Mouse (Mus musculus) midbrain, embryonic 15.5 days (tissue): ENCODE measurements around the gene Ap3d1. TPM values are rescaled to one million over a fixed set of nuclear protein-coding genes. Genes with fewer than 3 reads are reported as not detected.

ENCODE experiments used
- ATAC-seq: fragments of 200-750 bp; cut with Nextera tagmentation; replicated peaks from 2 replicates; pipeline ENCODE4 v1.8.0; 2017; ENCODE audit warnings: moderate TSS enrichment
- H3K27ac ChIP-seq: fragments of 300-500 bp; sonication (generic); 2 replicates; pipeline ENCODE4 v1.5.1; 2015; ENCODE audit warnings: mild to moderate bottlenecking, inconsistent platforms
- H3K27me3 ChIP-seq: fragments of 300-500 bp; sonication (generic); replicated peaks from 2 replicates; pipeline ENCODE4 v1.6.1; 2015; ENCODE audit warnings: inconsistent platforms
- H3K36me3 ChIP-seq: fragments of 300-500 bp; sonication (generic); replicated peaks from 2 replicates; pipeline ENCODE4 v1.6.1; 2015; ENCODE audit warnings: inconsistent platforms
- H3K4me1 ChIP-seq: fragments of 300-500 bp; sonication (generic); 2 replicates; pipeline ENCODE4 v1.6.1; 2015; ENCODE audit warnings: inconsistent platforms
- H3K4me2 ChIP-seq: fragments of 300-500 bp; sonication (generic); 2 replicates; pipeline ENCODE4 v1.6.1; 2015; ENCODE audit warnings: inconsistent platforms, mild to moderate bottlenecking, moderate library complexity
- H3K4me3 ChIP-seq: fragments of 300-500 bp; sonication (generic); 2 replicates; pipeline ENCODE4 v1.5.1; 2015; ENCODE audit warnings: mild to moderate bottlenecking, inconsistent platforms
- H3K9ac ChIP-seq: fragments of 300-500 bp; sonication (generic); 2 replicates; pipeline ENCODE4 v1.6.1; 2015; ENCODE audit warnings: mild to moderate bottlenecking, inconsistent platforms
- H3K9me3 ChIP-seq: fragments of 300-500 bp; sonication (generic); 2 replicates; pipeline ENCODE4 v1.6.1; 2016; ENCODE audit warnings: inconsistent platforms
- WGBS: fragments of 180-500 bp; shearing (Covaris S2); methylation state at CpG from one replicate; pipeline ENCODE4 v1.1.7; 2015; ENCODE audit warnings: mixed read lengths; 5-methylcytosine and 5-hydroxymethylcytosine counted together
- polyA plus RNA-seq: library from polyadenylated mRNA; unstranded; fragments of >200 nt; fragmentation: Nextera tagmentation; extraction: Ambion mirVana; gene quantifications from 2 replicates; pipeline ENCODE4 v1.2.1, GENCODE M21; 2015

The Ap3d1 gene
- polyA plus RNA-seq, 1 experiment from 2014 or later, result 117 TPM

DNA sequence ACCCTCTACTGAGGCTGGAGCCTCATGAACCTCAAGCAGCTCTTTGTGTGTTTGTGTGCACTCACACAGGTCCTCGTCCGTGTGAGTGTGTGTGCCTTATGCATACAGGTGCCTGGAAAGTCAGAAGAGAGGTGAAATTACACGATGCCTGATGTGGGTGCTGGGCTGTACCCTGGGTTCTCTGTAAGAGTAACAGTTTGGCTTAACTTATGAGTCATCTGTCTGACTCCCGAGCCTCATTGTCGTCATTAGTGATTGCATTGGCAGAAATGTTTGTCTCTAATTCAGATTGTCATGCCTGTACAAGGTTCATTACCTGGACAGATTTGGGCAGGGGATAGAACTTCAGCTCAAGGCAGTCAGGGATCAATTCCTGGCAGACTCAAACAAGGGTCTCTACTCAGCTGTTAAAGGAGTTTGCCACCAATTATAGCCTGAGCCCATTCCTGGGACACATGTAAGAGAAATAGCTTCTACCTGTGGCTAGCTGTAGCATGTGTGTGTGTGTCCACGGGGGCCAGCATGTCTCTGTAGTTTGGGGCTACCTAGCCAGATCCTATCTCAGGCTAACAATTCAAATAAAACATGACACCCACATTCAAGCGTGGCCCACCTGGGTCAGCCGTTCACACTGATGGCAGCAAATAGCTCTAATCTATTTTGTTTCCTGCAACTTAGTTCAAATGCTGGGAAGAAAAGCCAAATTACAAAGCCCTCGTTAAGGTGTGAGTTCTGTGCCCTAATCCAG is 64.8 kb downstream of the Ap3d1 start:
- Histone ChIP-seq H3K4me3 (peak overlapping the region; percentile 94), H3K9me3 (no peaks in the 10 kb centered on the region), H3K27ac (peak overlapping the region; percentile 96), H3K4me1 (peaks cover 52% of the 10 kb centered on the region), H3K9ac (peak overlapping the region; percentile 72), H3K36me3 (no peaks in the 10 kb centered on the region), H3K4me2 (peak overlapping the region; percentile 82), H3K27me3 (no peaks in the 10 kb centered on the region)
- 35% methylated on average over 9 of the region's 9 CpGs for WGBS
- peak; percentile 5 for ATAC-seq

DNA sequence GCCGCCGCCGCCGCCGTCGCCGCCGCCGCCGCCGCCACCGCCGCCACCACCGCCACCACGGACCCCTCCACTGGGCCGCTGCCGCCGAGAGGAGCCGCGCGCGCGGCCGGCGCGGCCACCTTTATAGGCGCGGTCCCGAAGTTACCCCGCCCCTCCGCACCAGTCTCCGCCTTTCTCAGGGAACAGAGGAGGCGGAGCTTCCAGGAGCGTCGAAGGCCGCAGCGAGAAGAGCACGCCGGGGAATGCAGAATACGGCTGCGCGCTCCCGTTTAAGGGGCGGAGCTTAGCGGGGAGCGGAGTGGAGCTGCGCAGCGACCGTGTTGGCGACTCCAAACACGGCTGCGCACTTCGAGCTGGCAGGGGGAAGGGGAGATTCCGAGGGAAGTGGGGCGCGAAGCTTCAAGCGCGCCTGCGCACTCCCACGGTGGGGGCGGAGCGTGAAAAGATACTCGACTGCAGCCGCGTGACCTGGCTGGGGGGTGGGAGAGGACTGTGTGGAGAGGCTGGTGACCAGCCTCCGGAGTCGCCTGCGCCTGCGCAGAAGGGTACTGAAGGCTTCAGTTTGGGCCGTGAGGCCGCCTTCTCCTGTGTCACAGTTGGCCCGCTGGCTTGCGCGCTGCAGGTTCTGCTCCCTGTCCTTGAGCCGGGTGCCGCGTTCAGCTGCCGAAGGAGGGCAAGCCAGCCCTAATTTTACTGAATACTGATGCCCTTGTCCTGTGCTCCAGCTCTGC is 65.7 kb downstream of the Ap3d1 start:
- H3K27ac ChIP-seq, result peak overlapping the region; percentile 96
- H3K4me2 ChIP-seq, result peak overlapping the region; percentile 82
- H3K9me3 ChIP-seq, result no peaks in the 10 kb centered on the region
- WGBS, result under 1% methylated on average over 66 of the region's 78 CpGs
- H3K27me3 ChIP-seq, result no peaks in the 10 kb centered on the region
- ATAC-seq, result peak; percentile 92
- H3K4me3 ChIP-seq, result peak overlapping the region; percentile 94
- H3K9ac ChIP-seq, result peak overlapping the region; percentile 93
- peaks cover 56% of the 10 kb centered on the region for H3K4me1 ChIP-seq
- 0 out of 2 replicates have a peak, but pooled peaks cover 3% of the 10 kb centered on the region for H3K36me3 ChIP-seq

DNA sequence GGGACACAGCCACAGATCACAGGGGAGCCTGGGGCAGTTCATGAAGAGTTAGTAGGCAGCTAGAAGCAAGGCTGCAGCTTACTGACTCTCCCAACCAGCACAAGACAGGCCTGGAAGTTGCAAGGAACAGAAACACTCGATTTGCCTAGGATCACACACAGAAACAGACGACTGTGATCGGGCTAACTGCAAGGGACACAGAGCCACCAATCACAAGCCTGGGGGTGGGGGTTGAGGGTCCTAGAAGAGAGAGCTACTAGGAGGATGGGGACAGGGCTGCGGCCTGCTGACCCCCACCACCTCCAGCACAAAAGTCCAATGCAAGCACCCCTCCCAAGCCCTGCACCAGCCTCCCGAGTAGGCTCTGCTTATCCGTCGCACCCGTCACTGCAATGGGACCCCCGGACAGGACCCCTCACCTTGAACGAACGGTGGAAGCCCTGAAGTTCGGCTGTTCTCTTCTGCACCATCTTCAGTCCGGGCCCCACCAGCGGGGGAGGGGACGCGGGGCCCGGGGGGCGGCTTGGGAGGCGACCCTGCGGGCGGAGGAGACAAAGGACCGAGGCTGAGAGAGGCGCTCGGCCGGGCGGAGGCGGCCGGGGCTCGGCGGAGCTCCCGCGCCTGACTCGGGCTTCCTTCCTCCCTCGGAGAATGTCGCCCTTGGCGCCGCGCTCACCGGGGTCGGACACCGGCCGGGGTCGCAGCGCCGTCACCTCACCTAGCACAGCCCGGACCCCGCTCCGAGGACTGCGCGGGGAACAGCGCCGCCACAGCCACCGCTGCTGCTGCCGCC is 66.5 kb downstream of the Ap3d1 start:
- H3K36me3 ChIP-seq, result peaks cover 5% of the 10 kb centered on the region; the same call in 1 of the 2 replicates
- H3K27ac ChIP-seq, result peak overlapping the region; percentile 96
- peak overlapping the region; percentile 82 for H3K4me2 ChIP-seq
- no peaks in the 10 kb centered on the region for H3K27me3 ChIP-seq
- H3K9ac ChIP-seq, result peak overlapping the region; percentile 93
- peak overlapping the region; percentile 94 for H3K4me3 ChIP-seq
- H3K4me1 ChIP-seq, result peaks cover 56% of the 10 kb centered on the region
- ATAC-seq, result peak; percentile 35
- H3K9me3 ChIP-seq, result no peaks in the 10 kb centered on the region
- under 1% methylated on average over 46 of the region's 54 CpGs for WGBS

- H3K9me3 ChIP-seq, result no peaks in the 10 kb centered on the region
- peak overlapping the region; percentile 93 for H3K9ac ChIP-seq
- H3K4me1 ChIP-seq, result peaks cover 56% of the 10 kb centered on the region
- H3K4me3 ChIP-seq, result peak overlapping the region; percentile 94
- peak overlapping the region; percentile 96 for H3K27ac ChIP-seq
- no peaks in the 10 kb centered on the region for H3K27me3 ChIP-seq
- ATAC-seq, result no peak
- peaks cover 11% of the 10 kb centered on the region; the same call in 1 of the 2 replicates for H3K36me3 ChIP-seq
- H3K4me2 ChIP-seq, result peak overlapping the region; percentile 82
- 16% methylated on average over 6 of the region's 6 CpGs for WGBS
Observed at GRCm38 (mm10) chr10:80674851-80675404, 67.1 kb downstream of the Ap3d1 start.

GRCm38 (mm10) chr10:80674161-80674711 is 67.8 kb downstream of the Ap3d1 start:
- Histone ChIP-seq H3K4me1 (peaks cover 56% of the 10 kb centered on the region), H3K9me3 (no peaks in the 10 kb centered on the region), H3K36me3 (peaks cover 13% of the 10 kb centered on the region; the same call in 1 of the 2 replicates), H3K9ac (peak overlapping the region; percentile 93), H3K27ac (no peak overlapping the region), H3K27me3 (no peaks in the 10 kb centered on the region), H3K4me3 (peak overlapping the region; percentile 94), H3K4me2 (peak overlapping the region; percentile 82)
- WGBS, result 68% methylated on average over 5 of the region's 5 CpGs
- ATAC-seq, result no peak

DNA sequence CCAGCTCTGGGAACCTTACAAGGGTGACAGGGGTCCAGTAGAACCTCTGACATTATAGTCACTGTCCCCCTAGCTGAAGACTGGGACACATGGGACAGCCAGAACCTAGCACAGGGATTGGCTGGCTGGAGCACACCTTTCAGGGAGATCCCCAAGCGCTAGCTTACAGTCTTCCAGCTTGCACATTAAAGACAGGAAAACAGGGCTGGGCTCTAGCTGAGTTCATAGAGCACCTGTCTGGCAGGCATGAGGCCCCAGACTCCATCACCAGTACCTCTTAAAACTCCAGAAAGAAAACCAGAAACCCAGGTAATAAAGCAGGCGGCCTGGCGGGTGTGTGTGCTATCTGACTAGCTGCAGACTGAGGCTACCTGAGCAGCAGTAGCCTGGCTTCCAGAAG is 68.4 kb downstream of the Ap3d1 start:
- H3K9ac ChIP-seq, result peak overlapping the region; percentile 93; the same call in 1 of the 2 replicates
- H3K9me3 ChIP-seq, result no peaks in the 10 kb centered on the region
- no peaks in the 10 kb centered on the region for H3K27me3 ChIP-seq
- peaks cover 14% of the 10 kb centered on the region; the same call in 1 of the 2 replicates for H3K36me3 ChIP-seq
- H3K27ac ChIP-seq, result no peak overlapping the region
- peak overlapping the region; percentile 82 for H3K4me2 ChIP-seq
- ATAC-seq, result no peak
- 94% methylated on average over 3 of the region's 3 CpGs for WGBS
- peaks cover 56% of the 10 kb centered on the region for H3K4me1 ChIP-seq
- peak overlapping the region; percentile 94; the same call in 1 of the 2 replicates for H3K4me3 ChIP-seq

DNA sequence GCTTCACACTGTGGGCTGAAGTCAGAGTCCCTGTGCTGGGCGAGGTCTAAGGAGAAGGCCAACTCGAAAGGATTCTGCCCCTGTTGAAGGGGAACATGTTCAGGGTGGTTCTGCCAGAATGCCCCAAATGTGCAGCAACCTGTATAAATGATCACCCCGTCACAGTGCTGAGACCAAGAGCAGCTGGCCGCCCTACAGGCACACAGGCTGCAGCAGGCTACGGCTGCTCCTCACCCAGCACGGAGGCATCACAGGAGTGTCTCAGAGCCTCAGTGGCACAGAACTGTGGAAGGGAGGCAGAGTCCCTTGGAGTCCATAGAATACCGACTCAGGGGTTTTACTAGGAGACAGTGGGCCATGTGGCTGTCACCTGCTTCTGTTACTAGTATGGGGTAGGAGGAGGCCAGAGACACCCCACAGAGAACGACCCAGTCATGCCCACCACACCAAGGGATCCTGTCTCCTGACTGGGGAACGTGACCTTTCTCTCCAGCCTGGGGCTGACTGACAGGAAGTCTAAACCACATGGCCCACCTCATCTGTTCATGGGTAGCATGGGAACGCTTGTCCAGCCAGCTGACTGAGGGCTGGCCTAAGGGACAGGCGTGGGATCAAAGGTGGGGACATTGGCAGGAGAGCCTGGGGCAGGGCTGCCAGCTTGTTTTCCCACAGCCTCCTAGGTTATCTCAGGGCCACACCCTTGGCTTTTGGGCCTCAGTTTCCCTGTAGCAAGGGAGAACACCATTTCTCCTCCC is 70.0 kb downstream of the Ap3d1 start:
- 87% methylated on average over 11 of the region's 11 CpGs for WGBS
- no peaks in the 10 kb centered on the region for H3K27me3 ChIP-seq
- peaks cover 27% of the 10 kb centered on the region; the same call in 1 of the 2 replicates for H3K36me3 ChIP-seq
- no peak overlapping the region for H3K4me2 ChIP-seq
- no peak for ATAC-seq
- H3K4me3 ChIP-seq, result no peak overlapping the region
- H3K27ac ChIP-seq, result no peak overlapping the region
- H3K9me3 ChIP-seq, result no peaks in the 10 kb centered on the region
- H3K4me1 ChIP-seq, result peaks cover 41% of the 10 kb centered on the region
- no peak overlapping the region for H3K9ac ChIP-seq

GRCm38 (mm10) chr10:80671251-80671650 is 70.8 kb downstream of the Ap3d1 start:
- no peak overlapping the region for H3K4me2 ChIP-seq
- H3K27me3 ChIP-seq, result no peaks in the 10 kb centered on the region
- H3K9ac ChIP-seq, result no peak overlapping the region
- no peak overlapping the region for H3K27ac ChIP-seq
- no peak overlapping the region for H3K4me3 ChIP-seq
- H3K9me3 ChIP-seq, result no peaks in the 10 kb centered on the region
- no peak for ATAC-seq
- peaks cover 36% of the 10 kb centered on the region for H3K36me3 ChIP-seq
- WGBS, result 90% methylated on average over 4 of the region's 4 CpGs
- H3K4me1 ChIP-seq, result peaks cover 36% of the 10 kb centered on the region

- Histone ChIP-seq H3K4me1 (peaks cover 36% of the 10 kb centered on the region), H3K4me3 (no peak overlapping the region), H3K9me3 (no peaks in the 10 kb centered on the region), H3K9ac (no peak overlapping the region), H3K27ac (no peak overlapping the region), H3K36me3 (peaks cover 40% of the 10 kb centered on the region), H3K4me2 (no peak overlapping the region), H3K27me3 (no peaks in the 10 kb centered on the region)
- no peak for ATAC-seq
- 95% methylated on average over 2 of the region's 2 CpGs for WGBS
Observed at GRCm38 (mm10) chr10:80670531-80670930, 71.5 kb downstream of the Ap3d1 start.

DNA sequence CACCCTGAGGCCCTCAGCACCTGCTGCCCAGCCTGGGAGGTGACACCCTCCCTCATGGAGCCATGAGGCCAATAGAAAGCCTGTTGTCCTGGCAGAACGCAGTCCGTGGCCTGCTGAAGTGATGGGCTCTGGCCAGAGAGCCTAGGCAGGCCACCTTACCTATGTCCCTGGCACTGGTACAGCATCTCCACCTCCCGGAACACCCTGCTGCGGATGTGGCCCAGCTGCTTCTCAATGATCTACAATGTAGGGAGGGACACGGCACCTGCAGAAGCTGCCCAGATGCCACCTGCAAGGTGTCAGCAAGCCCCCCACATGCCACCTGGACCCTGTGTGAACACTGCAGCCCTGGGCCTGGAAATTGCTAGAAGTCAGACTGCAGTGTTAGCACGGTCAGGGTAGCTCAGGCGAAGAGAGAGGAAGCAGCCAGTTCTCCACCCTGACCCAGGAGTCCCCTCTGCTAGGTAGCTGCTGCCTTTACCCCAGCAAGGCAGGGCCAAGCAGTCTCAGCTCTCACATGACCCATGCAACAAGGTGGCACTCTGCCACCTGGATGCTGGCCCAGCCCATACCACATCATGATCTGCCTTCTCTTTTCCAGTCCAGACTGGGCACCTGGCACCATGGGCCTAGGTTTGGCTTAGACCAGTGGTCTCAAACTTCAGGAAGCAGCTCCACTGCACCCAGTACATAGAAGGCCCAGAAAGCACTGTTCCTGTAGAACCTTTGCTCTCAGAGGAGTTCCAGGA is 72.2 kb downstream of the Ap3d1 start:
- Histone ChIP-seq H3K4me1 (peaks cover 30% of the 10 kb centered on the region), H3K4me3 (no peak overlapping the region), H3K4me2 (no peak overlapping the region), H3K9me3 (no peaks in the 10 kb centered on the region), H3K9ac (no peak overlapping the region), H3K36me3 (peaks cover 40% of the 10 kb centered on the region), H3K27ac (no peak overlapping the region), H3K27me3 (no peaks in the 10 kb centered on the region)
- 95% methylated on average over 7 of the region's 7 CpGs for WGBS
- no peak for ATAC-seq
